Mouse (Mus musculus): Measurements from ENCODE around the gene Zfp414.

DNA sequence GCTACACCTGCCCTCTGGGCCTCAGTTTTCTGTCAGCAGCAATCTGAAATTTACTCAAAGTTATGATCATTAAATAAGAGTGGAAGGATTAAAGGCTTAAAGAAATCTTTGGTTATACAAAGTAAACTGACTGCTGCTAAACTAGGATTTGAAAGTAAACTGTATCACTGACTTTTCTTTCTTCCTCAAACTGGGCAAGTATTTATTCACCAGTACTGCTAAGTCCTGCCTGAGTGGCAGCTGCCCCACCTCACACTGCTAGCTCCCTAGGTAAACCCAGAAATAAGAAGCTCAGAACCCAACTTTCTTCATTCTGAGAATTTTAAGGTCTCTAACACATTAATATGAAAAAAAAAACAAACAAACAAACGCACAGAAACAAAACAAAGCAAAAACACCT, 44.9 kb downstream of the Zfp414 start:
- TF ChIP-seq GATA2 (IDR thresholded peaks at IDR 0.05; ENCODE audit: borderline replicate concordance, low read depth, low read length) (no peak), GATA1 (IDR thresholded peaks at IDR 0.05; ENCODE audit: borderline replicate concordance, low read length) (no peak)
